Mouse (Mus musculus) brain, embryonic 14.5 days (tissue): ENCODE measurements around the gene Ncstn. TPM values are rescaled to one million over a fixed set of nuclear protein-coding genes. Genes with fewer than 3 reads are reported as not detected.

Experiments
- DNase-seq: peaks from one replicate; pipeline ENCODE4 v3.0.0-alpha.2; 2011; ENCODE audit warnings: low read depth
- CTCF ChIP-seq: fragments of 200-500 bp; IDR thresholded peaks from 2 replicates; pipeline ENCODE4 v1.5.1; 2012; ENCODE audit warnings: inconsistent platforms, mild to moderate bottlenecking, moderate library complexity, borderline replicate concordance; ENCODE audit not compliant: insufficient read depth, insufficient read length; ENCODE audit errors: extremely low read depth
- POLR2A ChIP-seq: fragments of 200-500 bp; IDR thresholded peaks from 2 replicates; pipeline ENCODE4 v1.6.1; 2012; ENCODE audit warnings: mild to moderate bottlenecking, inconsistent platforms, borderline replicate concordance; ENCODE audit not compliant: poor library complexity, insufficient read depth, insufficient read length, severe bottlenecking; ENCODE audit errors: extremely low read depth
- polyA plus RNA-seq: library from polyadenylated mRNA; depleted of rRNA; stranded (reverse); fragments of >200 nt; gene quantifications from 2 replicates; pipeline ENCODE4 v1.2.3, GENCODE M21; 2012

Gene Ncstn
- polyA plus RNA-seq, 1 experiment: 136 TPM

- TF ChIP-seq CTCF (no peak), POLR2A (no peak)
- DNase-seq: peak; percentile 95
Observed at GRCm38 (mm10) chr1:172048241-172048734, 34.3 kb downstream of the Ncstn start.

GRCm38 (mm10) chr1:172046938-172047337 lies 35.7 kb downstream of the Ncstn start:
- DNase-seq: peak; percentile 94
- TF ChIP-seq CTCF: peak; percentile 92
- no peak for TF ChIP-seq POLR2A

- TF ChIP-seq POLR2A: no peak
- no peak for TF ChIP-seq CTCF
- no peak for DNase-seq
Observed at GRCm38 (mm10) chr1:172046410-172046809, 36.2 kb downstream of the Ncstn start.

- TF ChIP-seq POLR2A (no peak), CTCF (no peak)
- DNase-seq: no peak
Observed at GRCm38 (mm10) chr1:172029914-172030313, 52.7 kb downstream of the Ncstn start.

- TF ChIP-seq CTCF (no peak), POLR2A (no peak)
- peak; percentile 74 for DNase-seq
Observed at GRCm38 (mm10) chr1:172028394-172029275, 54.0 kb downstream of the Ncstn start, which contains the start of gene Vangl2. TSS of gene Vangl2 (minus strand) at chr1:172028444.

GRCm38 (mm10) chr1:172027809-172028102 lies 54.8 kb downstream of the Ncstn start:
- no peak for TF ChIP-seq POLR2A
- TF ChIP-seq CTCF: no peak
- DNase-seq: peak; percentile 92

- TF ChIP-seq POLR2A (peak; percentile 51), CTCF (no peak)
- DNase-seq: peak; percentile 97
Observed at GRCm38 (mm10) chr1:172027010-172027808, 55.4 kb downstream of the Ncstn start.

- TF ChIP-seq CTCF (no peak), POLR2A (no peak)
- peak; percentile 93 for DNase-seq
Observed at GRCm38 (mm10) chr1:172026201-172026901, 56.2 kb downstream of the Ncstn start.

- peak; percentile 74 for DNase-seq
- TF ChIP-seq CTCF: no peak
- TF ChIP-seq POLR2A: no peak
Observed at GRCm38 (mm10) chr1:172025201-172025904, 57.2 kb downstream of the Ncstn start.

GRCm38 (mm10) chr1:172024140-172024895 lies 58.3 kb downstream of the Ncstn start:
- TF ChIP-seq POLR2A: no peak
- no peak for TF ChIP-seq CTCF
- DNase-seq: peak; percentile 65
